Mouse (Mus musculus): Measurements from ENCODE around the gene Pde1c.

- no peak for TF ChIP-seq CTCF (IDR thresholded peaks at IDR 0.05; ENCODE audit: control insufficient read depth, insufficient read depth, insufficient replicate concordance, low read depth, low read length)
- no peak for TF ChIP-seq POLR2A (IDR thresholded peaks at IDR 0.05; ENCODE audit: control insufficient read depth, low read depth, low read length)
Observed at GRCm38 (mm10) chr6:56422866-56423265, 146.0 kb downstream of the Pde1c start.
